Mouse (Mus musculus) forebrain, postnatal 0 days (tissue): Measurements from ENCODE around the gene Tlr5. TPM values are rescaled to one million over a fixed set of nuclear protein-coding genes. Genes with fewer than 3 reads are reported as not detected.

Experiments used
- ATAC-seq: fragments of 200-750 bp; cut with Nextera tagmentation; 2 replicates; pipeline ENCODE4 v1.8.0; 2017; ENCODE audit warnings: mild to moderate bottlenecking, moderate library complexity
- DNase-seq: peaks from one replicate; pipeline ENCODE4 v3.0.0-alpha.2; 2015
- H3K27ac ChIP-seq: fragments of 300-500 bp; sonication (generic); 2 replicates; pipeline ENCODE4 v1.5.1; 2014; ENCODE audit warnings: low read depth, mild to moderate bottlenecking, antibody characterized with exemption, low read length, moderate library complexity, mixed read lengths
- H3K27me3 ChIP-seq: fragments of 300-500 bp; sonication (generic); 2 replicates; pipeline ENCODE4 v1.6.1; 2014; ENCODE audit warnings: mild to moderate bottlenecking, low read length, mixed read lengths; ENCODE audit not compliant: insufficient read depth
- H3K36me3 ChIP-seq: fragments of 300-500 bp; sonication (generic); 2 replicates; pipeline ENCODE4 v1.6.1; 2014; ENCODE audit warnings: mild to moderate bottlenecking, moderate library complexity; ENCODE audit not compliant: insufficient read depth
- H3K4me1 ChIP-seq: fragments of 300-500 bp; sonication (generic); 2 replicates; pipeline ENCODE4 v1.6.1; 2014; ENCODE audit warnings: antibody characterized with exemption; ENCODE audit not compliant: insufficient read depth
- H3K4me2 ChIP-seq: fragments of 300-500 bp; sonication (generic); 2 replicates; pipeline ENCODE4 v1.6.1; 2014; ENCODE audit warnings: low read depth, mild to moderate bottlenecking, moderate library complexity
- H3K4me3 ChIP-seq: fragments of 300-500 bp; sonication (generic); 2 replicates; pipeline ENCODE4 v1.5.1; 2014; ENCODE audit warnings: low read depth, low read length, mixed read lengths
- H3K9ac ChIP-seq: fragments of 300-500 bp; sonication (generic); 2 replicates; pipeline ENCODE4 v1.6.1; 2014; ENCODE audit warnings: mild to moderate bottlenecking
- H3K9me3 ChIP-seq: fragments of 300-500 bp; sonication (generic); 2 replicates; pipeline ENCODE4 v1.6.1; 2016; ENCODE audit warnings: low read length
- CTCF ChIP-seq: sonication (generic); IDR thresholded peaks from 2 replicates; pipeline ENCODE4 v1.5.1; 2016; ENCODE audit warnings: antibody characterized with exemption, control low read depth, low read depth
- WGBS: fragments of 180-500 bp; shearing (Covaris S2); extraction: QIAGEN DNeasy Blood & Tissue Kit; methylation state at CpG from one replicate; pipeline ENCODE4 v1.1.7; 2014; 5-methylcytosine and 5-hydroxymethylcytosine counted together
- polyA plus RNA-seq: library from polyadenylated mRNA; unstranded; fragments of >200 nt; fragmentation: Nextera tagmentation; extraction: Ambion mirVana; gene quantifications from 2 replicates; pipeline ENCODE4 v1.2.1, GENCODE M21; 2015
- total RNA-seq: library from RNA; depleted of rRNA; stranded (reverse); fragments of >200 nt; gene quantifications from 2 replicates; pipeline ENCODE4 v1.2.3, GENCODE M21; 2014

Gene Tlr5
- total and polyA plus RNA-seq, 2 experiments from 2014 or later, result 0.18 to 0.76 TPM

DNA sequence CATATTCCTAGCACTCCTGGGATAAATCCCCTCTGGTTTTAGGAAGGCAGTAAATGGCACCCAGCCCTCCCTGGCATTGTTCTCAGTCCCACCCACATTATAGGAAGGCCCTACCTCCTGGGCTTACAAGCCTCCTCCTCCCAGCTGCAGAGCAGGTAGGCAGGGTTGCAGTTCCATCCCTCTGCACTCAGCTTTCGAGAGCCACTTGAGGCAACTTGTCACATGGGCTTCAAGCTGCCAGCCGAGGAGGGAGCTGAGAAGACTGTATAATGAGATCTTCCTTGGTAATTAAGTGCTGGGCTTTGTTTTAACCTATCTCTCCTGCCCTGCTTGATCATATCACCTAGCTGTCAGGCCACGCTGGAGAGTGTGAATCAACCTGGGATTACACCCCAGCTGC is 1.4 kb upstream of the Tlr5 start:
- H3K4me2 ChIP-seq, result no peak overlapping the region
- no peak overlapping the region for H3K4me3 ChIP-seq
- no peaks in the 10 kb centered on the region for H3K27me3 ChIP-seq
- H3K9ac ChIP-seq, result no peak overlapping the region
- H3K9me3 ChIP-seq, result no peaks in the 10 kb centered on the region
- no peak overlapping the region for H3K27ac ChIP-seq
- TF ChIP-seq CTCF, result no peak
- ATAC-seq (peak; percentile 30; the same call in 1 of the 2 replicates), DNase-seq (no peak)
- WGBS, result 19% methylated on average over 3 of the region's 3 CpGs
- H3K36me3 ChIP-seq, result no peaks in the 10 kb centered on the region
- 0 out of 2 replicates have a peak, but pooled peaks cover 8% of the 10 kb centered on the region for H3K4me1 ChIP-seq

DNA sequence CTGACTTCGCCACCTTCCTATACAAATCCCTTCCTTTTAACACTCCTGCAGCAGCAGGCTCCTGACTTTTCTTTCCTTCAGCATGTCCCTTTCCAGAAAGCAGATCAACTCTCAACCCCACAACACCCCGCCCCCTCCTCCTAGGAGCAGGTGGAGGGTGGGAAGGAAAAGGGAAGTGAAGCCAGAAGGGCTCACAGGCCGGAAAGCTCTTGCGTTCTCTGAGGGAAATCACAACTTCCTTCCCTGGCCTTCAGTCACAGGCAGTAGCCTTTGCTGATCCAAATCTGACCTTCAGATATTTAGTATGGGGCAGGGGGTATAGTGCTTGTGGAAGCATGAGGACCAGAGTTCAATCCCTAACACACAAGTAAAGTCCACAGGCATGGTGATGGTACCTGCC is 921 bp upstream of the Tlr5 start:
- Histone ChIP-seq H3K9ac (no peak overlapping the region), H3K27ac (no peak overlapping the region), H3K9me3 (no peaks in the 10 kb centered on the region), H3K27me3 (no peaks in the 10 kb centered on the region), H3K4me2 (no peak overlapping the region), H3K36me3 (no peaks in the 10 kb centered on the region), H3K4me3 (no peak overlapping the region), H3K4me1 (0 out of 2 replicates have a peak, but pooled peaks cover 8% of the 10 kb centered on the region)
- DNase-seq (no peak), ATAC-seq (no peak)
- 88% methylated on average over 4 of the region's 4 CpGs for WGBS
- no peak for TF ChIP-seq CTCF

DNA sequence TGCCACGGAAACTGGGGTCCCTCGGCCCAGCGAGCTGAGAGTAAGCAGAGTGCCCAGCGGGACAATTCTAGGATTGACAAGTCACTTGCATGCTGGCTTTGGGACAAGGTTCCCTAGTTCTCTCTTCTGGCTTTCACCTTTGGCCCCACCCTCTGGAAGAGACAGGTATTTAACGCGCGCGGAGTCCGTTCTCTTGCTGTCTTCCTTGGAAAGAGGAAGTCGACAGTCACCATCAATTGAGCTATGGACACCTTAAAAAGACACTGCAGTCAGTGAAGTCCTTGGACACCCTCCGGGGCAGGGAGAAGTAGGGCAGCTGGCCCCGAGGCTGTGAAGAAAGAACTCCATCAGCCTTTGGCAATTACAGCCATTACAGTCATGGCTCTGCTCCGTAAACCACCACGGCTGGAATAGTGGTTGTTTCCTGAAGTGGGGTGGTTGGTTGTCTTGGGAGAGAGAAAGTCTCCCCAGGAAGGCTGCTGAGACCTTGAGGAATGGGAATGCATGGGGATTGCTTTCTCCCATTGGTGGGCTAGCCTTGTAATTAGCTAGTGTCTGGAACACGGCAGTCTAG is 546 bp downstream of the Tlr5 start:
- DNase-seq (no peak), ATAC-seq (no peak)
- Histone ChIP-seq H3K4me1 (peaks cover 18% of the 10 kb centered on the region; the same call in 1 of the 2 replicates), H3K27ac (no peak overlapping the region), H3K4me3 (peak overlapping the region; percentile 27), H3K36me3 (no peaks in the 10 kb centered on the region), H3K9ac (peak overlapping the region; percentile 19; the same call in 1 of the 2 replicates), H3K4me2 (peak overlapping the region; percentile 52), H3K27me3 (no peaks in the 10 kb centered on the region), H3K9me3 (no peaks in the 10 kb centered on the region)
- WGBS, result 20% methylated on average over 15 of the region's 15 CpGs
- TF ChIP-seq CTCF, result no peak

DNA sequence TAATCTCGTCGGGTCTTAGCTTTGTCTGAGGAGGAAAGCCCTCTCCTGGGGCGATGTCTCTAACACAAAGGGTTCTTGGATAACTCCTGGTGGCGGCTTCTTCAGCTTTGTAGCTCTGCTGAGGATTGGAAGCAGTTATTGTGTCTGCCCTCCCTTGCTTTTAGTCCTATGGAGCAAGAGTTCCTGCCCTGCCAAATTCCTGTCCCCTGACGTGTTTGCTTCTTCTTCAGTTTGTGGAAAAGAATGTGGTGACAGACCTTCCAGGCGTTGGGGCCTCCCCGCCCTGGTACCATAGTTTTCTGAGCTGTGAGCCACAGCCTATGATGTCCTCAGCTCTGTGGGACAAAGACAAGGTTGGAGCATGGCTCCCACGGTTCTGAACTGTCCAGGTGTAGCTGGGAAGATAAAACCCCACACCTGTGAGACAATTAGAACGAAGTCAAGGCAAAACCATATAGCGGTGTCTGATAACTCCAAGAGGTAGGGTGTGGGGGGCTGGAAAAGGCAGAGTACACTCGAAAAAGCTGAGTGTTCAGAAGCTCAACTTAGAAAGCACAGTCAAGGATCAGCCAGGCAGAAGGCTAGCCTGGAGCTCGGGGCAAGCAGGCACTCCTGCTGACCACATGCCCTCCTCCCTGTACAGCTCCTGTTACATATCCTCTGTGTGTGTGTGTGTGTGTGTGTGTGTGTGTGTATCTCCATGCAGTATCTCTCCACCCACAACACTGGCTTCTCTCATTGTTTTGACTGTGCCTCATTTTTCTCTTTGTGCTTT is 1.8 kb downstream of the Tlr5 start:
- 61% methylated on average over 12 of the region's 12 CpGs for WGBS
- Histone ChIP-seq H3K4me2 (no peak overlapping the region), H3K4me1 (peaks cover 18% of the 10 kb centered on the region; the same call in 1 of the 2 replicates), H3K27ac (no peak overlapping the region), H3K9ac (no peak overlapping the region), H3K36me3 (no peaks in the 10 kb centered on the region), H3K27me3 (no peaks in the 10 kb centered on the region), H3K9me3 (no peaks in the 10 kb centered on the region), H3K4me3 (no peak overlapping the region)
- DNase-seq (no peak), ATAC-seq (no peak)
- TF ChIP-seq CTCF, result no peak

DNA sequence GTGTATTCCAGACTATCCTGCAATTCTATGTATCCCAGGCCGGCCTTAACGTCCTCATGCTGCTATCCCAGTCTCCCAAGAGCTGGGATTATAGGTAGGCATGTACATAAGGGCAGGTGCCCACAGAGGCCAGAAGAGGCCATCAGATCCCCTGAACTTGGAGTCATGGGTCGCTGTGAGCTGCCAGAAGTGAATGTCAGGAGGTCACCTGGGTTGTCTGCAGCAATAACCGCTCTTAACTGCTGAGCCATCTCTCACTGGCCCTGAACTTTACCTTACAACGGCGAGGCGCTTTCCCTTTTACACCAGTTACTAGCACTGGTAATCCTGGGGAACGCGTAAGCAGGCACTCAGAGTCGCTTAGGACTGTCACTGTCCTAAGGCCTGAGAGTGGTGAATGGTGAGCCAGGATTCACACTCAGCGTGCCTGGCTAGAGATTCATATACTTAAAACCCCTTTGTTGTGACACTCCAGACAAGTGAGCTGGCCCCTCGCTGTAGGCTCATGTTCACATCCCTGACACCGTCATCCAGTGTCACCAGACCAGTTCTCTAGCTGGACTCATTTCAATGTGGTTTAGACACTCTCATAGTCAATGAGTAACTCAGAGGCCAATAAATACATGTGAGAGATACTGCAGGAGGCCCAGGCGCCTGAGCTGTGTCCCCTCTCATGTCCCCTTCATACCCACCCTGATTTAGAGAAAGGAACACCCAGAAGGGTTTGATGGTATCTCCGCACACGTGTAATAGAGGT is 2.6 kb downstream of the Tlr5 start:
- H3K4me3 ChIP-seq, result no peak overlapping the region
- WGBS, result 89% methylated on average over 16 of the region's 16 CpGs
- no peak overlapping the region for H3K9ac ChIP-seq
- H3K27ac ChIP-seq, result no peak overlapping the region
- no peaks in the 10 kb centered on the region for H3K9me3 ChIP-seq
- no peak for DNase-seq
- H3K36me3 ChIP-seq, result no peaks in the 10 kb centered on the region
- TF ChIP-seq CTCF, result no peak
- H3K4me2 ChIP-seq, result no peak overlapping the region
- H3K4me1 ChIP-seq, result peaks cover 18% of the 10 kb centered on the region; the same call in 1 of the 2 replicates
- H3K27me3 ChIP-seq, result no peaks in the 10 kb centered on the region
- no peak for ATAC-seq

DNA sequence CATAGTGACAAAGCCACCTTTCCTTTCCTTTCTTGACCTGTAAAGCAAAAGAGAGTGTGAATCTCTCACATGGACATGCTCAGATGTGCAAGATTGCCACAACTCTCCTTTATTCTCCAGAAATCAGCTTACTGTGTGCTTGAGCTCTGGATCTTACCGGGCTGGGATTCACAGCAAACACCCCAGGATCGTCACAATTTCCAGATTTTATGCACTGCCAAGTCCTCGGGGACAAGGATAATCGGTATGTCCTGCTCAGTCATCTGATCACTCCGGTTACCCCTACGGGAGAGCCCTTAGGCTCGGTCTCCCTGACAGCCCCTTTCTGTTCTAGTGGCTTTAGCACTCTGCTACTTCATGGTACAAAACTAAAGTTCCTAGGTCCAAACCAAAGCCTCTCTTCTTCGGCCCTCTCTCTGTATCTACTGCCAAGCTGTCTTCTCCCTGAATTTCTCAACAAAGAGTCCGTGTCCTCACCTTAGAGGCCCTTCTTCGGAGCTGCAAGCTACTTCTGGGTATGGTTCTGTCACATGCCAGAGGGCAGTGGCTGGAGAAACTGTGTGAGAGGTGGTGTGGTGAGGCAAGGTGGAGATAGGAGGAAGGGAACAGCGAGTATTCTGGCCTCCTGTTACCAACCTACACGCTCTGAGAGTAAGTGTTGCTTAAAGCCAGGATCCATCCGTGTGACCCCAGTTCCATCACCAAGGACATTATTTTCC is 3.4 kb downstream of the Tlr5 start:
- TF ChIP-seq CTCF, result no peak
- WGBS, result 83% methylated on average over 13 of the region's 13 CpGs
- Histone ChIP-seq H3K27ac (no peak overlapping the region), H3K4me2 (no peak overlapping the region), H3K9me3 (no peaks in the 10 kb centered on the region), H3K4me1 (peaks cover 18% of the 10 kb centered on the region; the same call in 1 of the 2 replicates), H3K36me3 (no peaks in the 10 kb centered on the region), H3K9ac (no peak overlapping the region), H3K27me3 (no peaks in the 10 kb centered on the region; the same call in 1 of the 2 replicates), H3K4me3 (no peak overlapping the region)
- no peak for DNase-seq
- ATAC-seq, result no peak
